Mouse (Mus musculus) forebrain, embryonic 16.5 days (tissue): ENCODE data around the gene Fam129b. TPM values are rescaled to one million over a fixed set of nuclear protein-coding genes. Genes with fewer than 3 reads are reported as not detected.
A peak's percentile ranks its signal among the peaks of the same experiment; 100 is the strongest.

ENCODE experiments used
- ATAC-seq: fragments of 200-750 bp; cut with Nextera tagmentation; 2 replicates; pipeline ENCODE4 v1.8.0; 2017; ENCODE audit warnings: mild to moderate bottlenecking, moderate library complexity
- H3K27ac ChIP-seq: fragments of 300-500 bp; sonication (generic); 2 replicates; pipeline ENCODE4 v1.5.1; 2014; ENCODE audit warnings: low read length, control low read depth
- H3K27me3 ChIP-seq: fragments of 300-500 bp; sonication (generic); replicated peaks from 2 replicates; pipeline ENCODE4 v1.6.1; 2014; ENCODE audit warnings: low read length; ENCODE audit not compliant: control insufficient read depth, insufficient read depth
- H3K36me3 ChIP-seq: fragments of 300-500 bp; sonication (generic); 2 replicates; pipeline ENCODE4 v1.6.1; 2014; ENCODE audit not compliant: control insufficient read depth, insufficient read depth
- H3K4me1 ChIP-seq: fragments of 300-500 bp; sonication (generic); replicated peaks from 2 replicates; pipeline ENCODE4 v1.6.1; 2014; ENCODE audit warnings: low read length; ENCODE audit not compliant: control insufficient read depth, insufficient read depth
- H3K4me2 ChIP-seq: fragments of 300-500 bp; sonication (generic); 2 replicates; pipeline ENCODE4 v1.6.1; 2014; ENCODE audit warnings: mild to moderate bottlenecking, low read length, control low read depth
- H3K4me3 ChIP-seq: fragments of 300-500 bp; sonication (generic); replicated peaks from 2 replicates; pipeline ENCODE4 v1.5.1; 2014; ENCODE audit warnings: mild to moderate bottlenecking, low read length, control low read depth
- H3K9ac ChIP-seq: fragments of 300-500 bp; sonication (generic); replicated peaks from 2 replicates; pipeline ENCODE4 v1.6.1; 2014; ENCODE audit warnings: low read depth, low read length, control low read depth
- H3K9me3 ChIP-seq: fragments of 300-500 bp; sonication (generic); 2 replicates; pipeline ENCODE4 v1.6.1; 2016; ENCODE audit warnings: low read length; ENCODE audit not compliant: control insufficient read depth
- WGBS: fragments of 180-500 bp; shearing (Covaris S2); extraction: QIAGEN DNeasy Blood & Tissue Kit; methylation state at CpG from one replicate; pipeline ENCODE4 v1.1.7; 2014; 5-methylcytosine and 5-hydroxymethylcytosine counted together
- polyA plus RNA-seq: library from polyadenylated mRNA; unstranded; fragments of >200 nt; fragmentation: Nextera tagmentation; extraction: Ambion mirVana; gene quantifications from 2 replicates; pipeline ENCODE4 v1.2.1, GENCODE M21; 2015

The Fam129b gene
- polyA plus RNA-seq, 1 experiment from 2014 or later = 36.4 TPM

DNA sequence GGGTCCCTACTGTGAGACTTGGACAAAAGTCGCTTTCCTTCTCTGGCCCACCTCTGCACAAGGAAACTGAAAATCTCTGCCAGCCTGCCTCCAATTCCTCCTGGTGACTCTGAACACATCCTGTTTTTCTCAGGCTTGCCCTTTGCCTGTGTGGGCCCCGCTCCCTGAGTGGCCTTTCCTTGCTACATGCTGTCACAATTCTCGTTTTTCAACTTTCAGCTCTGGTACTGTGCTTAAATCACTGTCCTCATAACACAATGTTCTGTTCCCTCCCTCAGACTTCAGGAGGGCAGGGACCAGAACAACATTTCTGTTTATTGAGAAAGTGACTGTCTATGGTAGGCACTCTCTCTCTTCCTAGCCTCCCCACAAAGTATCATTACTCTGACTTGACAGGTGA is 1.8 kb upstream of the Fam129b start:
- Histone ChIP-seq H3K4me2 (no peak overlapping the region), H3K4me3 (no peak overlapping the region), H3K9me3 (no peaks in the 10 kb centered on the region), H3K9ac (no peak overlapping the region), H3K27ac (no peak overlapping the region; the same call in 1 of the 2 replicates), H3K36me3 (no peaks in the 10 kb centered on the region), H3K4me1 (peaks cover 37% of the 10 kb centered on the region), H3K27me3 (no peaks in the 10 kb centered on the region)
- ATAC-seq = no peak
- 83% methylated on average over 3 of the region's 3 CpGs for WGBS

DNA sequence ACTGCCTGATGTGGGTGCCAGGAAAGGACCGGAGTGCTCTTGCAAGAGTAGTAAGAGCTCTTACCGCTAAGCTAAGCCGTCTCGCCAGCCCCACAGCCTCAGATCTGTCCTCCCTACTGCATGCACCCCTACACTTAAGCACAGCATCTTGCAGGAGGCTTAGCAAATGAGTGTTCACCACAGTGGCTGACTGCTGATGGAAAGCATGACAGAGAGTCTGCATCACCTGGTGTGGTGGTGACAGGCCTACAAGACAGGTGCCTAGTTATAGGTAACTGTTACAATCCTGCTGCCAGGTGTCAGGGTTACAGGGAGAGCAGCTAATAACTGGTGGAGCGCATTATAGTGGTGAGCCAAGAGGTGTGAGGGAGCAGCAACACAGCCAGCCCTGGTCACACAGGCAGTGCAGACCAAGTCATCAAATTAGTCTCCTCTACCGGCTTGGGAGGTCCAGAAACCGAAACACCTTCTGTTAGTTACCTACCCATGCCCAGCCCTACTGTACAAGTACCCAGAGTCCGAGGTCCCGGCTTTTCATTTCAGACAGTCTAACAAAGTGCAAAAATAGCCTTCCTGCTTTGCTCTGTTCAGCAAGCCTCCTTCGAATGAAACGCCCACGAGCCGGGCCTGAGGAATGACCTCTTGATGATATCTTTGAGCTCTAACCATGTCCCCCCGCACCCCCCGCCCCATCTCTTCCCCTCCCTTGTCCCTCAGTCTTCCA is 801 bp upstream of the Fam129b start:
- peak overlapping the region; percentile 85 for H3K4me3 ChIP-seq
- peaks cover 43% of the 10 kb centered on the region for H3K4me1 ChIP-seq
- no peaks in the 10 kb centered on the region for H3K27me3 ChIP-seq
- peak overlapping the region; percentile 90 for H3K27ac ChIP-seq
- H3K36me3 ChIP-seq = no peaks in the 10 kb centered on the region
- peak overlapping the region; percentile 84 for H3K4me2 ChIP-seq
- H3K9ac ChIP-seq = peak overlapping the region; percentile 98
- 7% methylated on average over 15 of the region's 15 CpGs for WGBS
- no peaks in the 10 kb centered on the region for H3K9me3 ChIP-seq
- peak; percentile 31 for ATAC-seq

DNA sequence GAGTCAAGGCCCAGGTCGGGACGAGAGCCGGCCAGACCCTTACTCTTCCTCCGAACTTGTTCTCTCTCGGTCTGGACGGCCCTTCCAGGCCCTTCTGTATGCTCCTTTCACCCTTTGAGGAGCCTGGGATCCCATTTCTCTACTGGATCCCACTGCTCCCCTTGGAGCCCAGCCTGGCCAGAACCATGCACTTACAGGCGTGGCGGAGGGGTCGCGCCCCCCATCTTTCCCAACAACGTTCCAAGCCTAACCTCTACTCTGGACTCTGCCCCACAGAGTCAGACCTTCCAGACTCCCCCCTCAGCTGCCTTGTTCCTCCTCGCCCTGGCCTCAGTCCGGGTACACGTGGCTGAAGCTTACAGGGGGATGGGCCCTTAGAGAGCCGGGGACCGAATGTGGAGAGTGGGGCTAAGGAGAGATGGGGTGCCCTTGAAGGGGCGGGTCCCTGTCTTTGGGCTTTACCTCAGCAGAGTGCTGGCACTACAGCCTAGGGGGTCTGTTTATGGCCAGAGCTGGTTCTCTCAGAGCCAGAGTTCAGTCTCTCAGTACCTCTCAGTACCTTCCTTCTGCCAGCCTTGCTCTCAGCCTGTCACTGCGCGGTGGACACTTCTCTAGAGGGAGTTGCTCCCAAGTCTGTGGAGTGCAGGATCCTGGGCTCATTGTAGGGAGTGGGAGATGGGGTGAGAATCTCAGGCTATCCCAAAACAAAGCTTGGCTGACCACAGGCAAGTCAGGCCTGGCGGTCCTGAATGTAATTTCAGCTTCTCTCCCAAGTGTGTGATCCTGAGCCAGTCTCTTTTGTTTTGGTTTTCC is 782 bp downstream of the Fam129b start:
- WGBS = 2% methylated on average over 20 of the region's 20 CpGs
- peak; percentile 24 for ATAC-seq

DNA sequence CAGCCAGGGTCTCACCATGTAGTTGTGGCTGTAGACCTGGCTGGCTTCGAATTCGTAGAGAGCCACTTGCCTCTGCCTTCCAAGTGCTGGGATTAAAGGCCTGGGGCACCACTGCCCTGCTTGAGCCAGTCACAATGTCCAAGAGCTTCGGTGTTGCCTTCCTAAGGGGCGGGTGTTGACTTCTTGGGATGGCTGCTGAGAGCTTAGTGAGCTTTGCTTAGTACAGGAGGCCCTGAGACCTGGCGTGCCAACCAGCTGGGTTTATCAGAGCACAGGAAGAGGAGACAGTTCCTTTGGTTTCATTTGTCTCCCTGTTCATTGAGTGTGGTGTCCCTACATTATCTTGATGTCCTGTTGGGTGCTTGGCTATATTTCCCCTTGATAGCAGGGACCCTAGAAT is 1.4 kb downstream of the Fam129b start:
- H3K27ac ChIP-seq = no peak overlapping the region
- peak overlapping the region; percentile 85 for H3K4me3 ChIP-seq
- no peaks in the 10 kb centered on the region for H3K9me3 ChIP-seq
- H3K4me2 ChIP-seq = peak overlapping the region; percentile 84
- 32% methylated on average over 5 of the region's 5 CpGs for WGBS
- peak overlapping the region; percentile 98 for H3K9ac ChIP-seq
- H3K36me3 ChIP-seq = no peaks in the 10 kb centered on the region
- ATAC-seq = no peak
- H3K4me1 ChIP-seq = peaks cover 57% of the 10 kb centered on the region
- no peaks in the 10 kb centered on the region for H3K27me3 ChIP-seq

More for the DNA sequence above, 782 bp downstream of the Fam129b start:
- Histone ChIP-seq H3K4me1 (peaks cover 53% of the 10 kb centered on the region), H3K9me3 (no peaks in the 10 kb centered on the region), H3K9ac (peak overlapping the region; percentile 98), H3K4me2 (peak overlapping the region; percentile 84), H3K27ac (peak overlapping the region; percentile 90), H3K36me3 (no peaks in the 10 kb centered on the region), H3K4me3 (peak overlapping the region; percentile 85), H3K27me3 (no peaks in the 10 kb centered on the region)

DNA sequence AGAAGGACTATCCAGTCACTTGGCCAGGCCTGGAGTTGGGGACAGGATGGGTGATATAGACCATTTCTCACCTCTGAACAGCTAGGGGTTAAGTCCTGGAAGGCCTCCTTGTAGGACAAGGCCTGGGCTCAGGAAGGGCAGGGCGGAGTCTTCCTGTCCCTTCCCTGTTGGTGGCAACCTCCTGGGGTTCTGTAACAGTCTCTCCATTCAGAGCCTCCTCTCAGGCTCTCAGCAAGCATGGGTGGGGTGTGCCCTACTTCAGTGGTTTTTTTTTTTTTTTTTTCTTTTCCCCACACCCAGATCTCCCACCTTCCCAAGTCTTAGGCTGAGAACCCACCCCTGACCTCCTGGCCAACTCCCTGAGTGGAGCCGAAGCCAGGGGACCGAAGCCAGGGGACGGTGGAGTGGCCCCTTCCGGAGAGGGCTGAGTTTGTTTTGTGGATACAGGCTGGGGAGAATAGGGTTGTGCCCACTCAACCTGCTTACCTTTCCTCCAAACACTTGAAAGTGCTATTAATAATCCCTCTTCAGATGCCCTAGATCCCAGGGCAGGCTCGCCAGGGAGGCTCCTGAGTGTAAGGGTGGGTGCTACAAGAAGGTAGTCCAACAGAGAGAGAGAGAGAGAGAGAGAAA is 2.0 kb downstream of the Fam129b start:
- Histone ChIP-seq H3K27me3 (no peaks in the 10 kb centered on the region), H3K4me3 (peak overlapping the region; percentile 85), H3K4me1 (peaks cover 57% of the 10 kb centered on the region), H3K36me3 (no peaks in the 10 kb centered on the region), H3K9me3 (no peaks in the 10 kb centered on the region), H3K9ac (peak overlapping the region; percentile 98), H3K4me2 (peak overlapping the region; percentile 84), H3K27ac (no peak overlapping the region)
- no peak for ATAC-seq
- WGBS = 53% methylated on average over 6 of the region's 6 CpGs

DNA sequence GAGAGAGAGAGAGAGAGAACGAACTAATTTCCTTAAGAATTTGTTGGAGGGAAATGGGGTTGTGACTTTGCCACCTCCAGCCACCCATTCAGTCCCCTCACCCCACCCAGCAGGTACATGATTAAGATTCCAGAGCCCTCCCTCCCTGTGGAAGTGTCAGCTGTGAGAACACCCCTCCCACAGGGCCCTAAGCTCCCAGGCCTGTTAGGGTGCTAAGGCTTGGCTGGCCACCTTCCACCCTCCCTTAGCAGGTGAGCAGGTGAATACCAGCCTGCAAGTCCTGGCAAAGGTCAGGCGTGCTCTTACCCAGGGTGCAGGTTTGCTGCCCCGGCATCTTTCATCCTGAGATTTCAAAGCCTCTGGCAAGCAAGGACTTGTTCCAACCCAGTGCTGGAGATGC is 2.5 kb downstream of the Fam129b start:
- H3K27ac ChIP-seq = no peak overlapping the region
- H3K27me3 ChIP-seq = no peaks in the 10 kb centered on the region
- peak overlapping the region; percentile 84 for H3K4me2 ChIP-seq
- H3K9ac ChIP-seq = peak overlapping the region; percentile 30
- peak overlapping the region; percentile 4; the same call in 1 of the 2 replicates for H3K4me3 ChIP-seq
- H3K4me1 ChIP-seq = peaks cover 57% of the 10 kb centered on the region
- 69% methylated on average over 3 of the region's 3 CpGs for WGBS
- no peak for ATAC-seq
- no peaks in the 10 kb centered on the region for H3K9me3 ChIP-seq
- no peaks in the 10 kb centered on the region for H3K36me3 ChIP-seq

DNA sequence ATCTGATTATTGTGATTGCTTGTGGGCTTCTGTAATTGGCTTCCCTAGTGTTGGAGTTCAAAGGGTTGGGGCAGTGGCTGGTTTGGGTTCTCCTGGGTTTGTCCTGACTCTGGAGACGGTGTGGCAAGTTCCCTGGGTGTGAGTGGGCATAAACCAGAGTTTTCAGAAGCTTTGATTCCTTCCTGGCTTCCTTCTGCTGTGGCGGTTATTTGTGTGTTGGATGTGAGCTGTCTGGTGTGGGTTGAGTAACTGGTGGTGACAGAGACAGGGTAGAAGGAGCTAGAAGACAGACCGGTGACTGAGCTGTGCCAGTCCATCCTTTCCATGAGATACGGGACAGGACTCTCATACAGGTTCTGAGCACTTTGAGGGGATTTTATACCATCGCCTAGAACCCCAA is 3.7 kb downstream of the Fam129b start:
- Histone ChIP-seq H3K9me3 (no peaks in the 10 kb centered on the region), H3K9ac (no peak overlapping the region), H3K4me2 (no peak overlapping the region), H3K4me1 (peaks cover 48% of the 10 kb centered on the region), H3K27me3 (no peaks in the 10 kb centered on the region), H3K36me3 (no peaks in the 10 kb centered on the region), H3K27ac (no peak overlapping the region), H3K4me3 (no peak overlapping the region)
- 84% methylated on average over 5 of the region's 5 CpGs for WGBS
- ATAC-seq = no peak

DNA sequence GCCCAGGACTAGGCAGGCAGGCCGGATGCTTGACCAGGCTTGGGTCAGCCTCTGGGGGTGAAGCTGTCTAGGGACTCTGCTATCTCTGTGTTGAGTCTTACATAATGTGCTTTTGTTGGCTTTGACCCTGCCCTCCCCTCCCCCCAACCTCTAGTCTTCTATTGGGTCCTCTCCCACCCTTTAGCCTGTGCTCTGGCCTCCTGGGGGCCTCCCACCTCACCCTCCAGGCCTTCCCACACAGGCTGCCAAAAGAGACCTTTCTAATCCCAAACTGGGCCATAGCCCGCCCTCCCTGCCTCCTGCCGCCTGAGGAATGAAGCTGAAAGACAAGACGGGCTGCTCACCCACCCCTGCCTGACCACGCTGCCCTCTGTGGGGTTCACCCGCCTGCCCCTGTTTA is 5.1 kb downstream of the Fam129b start:
- no peak overlapping the region for H3K4me2 ChIP-seq
- H3K4me1 ChIP-seq = peaks cover 44% of the 10 kb centered on the region
- H3K27me3 ChIP-seq = no peaks in the 10 kb centered on the region
- no peaks in the 10 kb centered on the region for H3K9me3 ChIP-seq
- no peak overlapping the region for H3K9ac ChIP-seq
- H3K4me3 ChIP-seq = no peak overlapping the region
- WGBS = 37% methylated on average over 6 of the region's 6 CpGs
- no peaks in the 10 kb centered on the region for H3K36me3 ChIP-seq
- no peak overlapping the region for H3K27ac ChIP-seq
- no peak for ATAC-seq

DNA sequence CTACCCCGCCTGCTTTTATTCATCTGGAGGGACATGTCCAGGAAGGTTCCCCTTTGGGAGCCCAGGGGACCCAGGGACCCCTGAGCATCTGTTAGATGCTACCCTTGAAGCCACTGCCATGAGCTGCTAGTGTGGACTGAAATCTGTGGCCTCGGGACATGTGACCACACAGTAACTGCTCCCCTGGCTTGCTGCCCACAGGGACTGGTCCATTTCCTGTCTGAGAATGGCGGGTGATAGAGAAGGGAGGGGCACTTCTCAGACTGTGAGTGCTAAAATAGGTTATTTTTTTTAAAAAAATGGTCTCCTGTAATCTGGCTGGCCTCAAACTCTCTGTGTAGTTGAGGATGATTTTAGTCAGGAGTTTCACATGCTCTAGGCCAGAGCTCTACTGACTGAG is 5.8 kb downstream of the Fam129b start:
- Histone ChIP-seq H3K36me3 (no peaks in the 10 kb centered on the region), H3K4me1 (peaks cover 44% of the 10 kb centered on the region), H3K9me3 (no peaks in the 10 kb centered on the region), H3K4me2 (no peak overlapping the region), H3K27ac (no peak overlapping the region), H3K27me3 (no peaks in the 10 kb centered on the region), H3K4me3 (no peak overlapping the region), H3K9ac (no peak overlapping the region)
- no peak for ATAC-seq
- 37% methylated on average over 3 of the region's 3 CpGs for WGBS
